Mouse (Mus musculus) CH12.LX (cell line): ENCODE measurements around the gene Gm20716. TPM values are rescaled to one million over a fixed set of nuclear protein-coding genes. Genes with fewer than 3 reads are reported as not detected.

Experiments used
- DNase-seq: peaks from one replicate; pipeline ENCODE4 v3.0.0-alpha.2; 2013; ENCODE audit errors: extremely low read depth
- H3K27ac ChIP-seq: 2 replicates; pipeline ENCODE4 v1.5.1; 2012; ENCODE audit warnings: low read depth, mild to moderate bottlenecking, control low read depth, moderate library complexity; ENCODE audit not compliant: insufficient read depth
- H3K27me3 ChIP-seq: replicated peaks from 2 replicates; pipeline ENCODE3; 2012; ENCODE audit warnings: inconsistent platforms
- H3K36me3 ChIP-seq, 2 experiments: replicated peaks in 1 of 2; 2 replicates each; pipeline versions ENCODE3 to v1.6.1; 2012; ENCODE audit warnings: inconsistent platforms in 1 of 2, low read length in 1 of 2, mild to moderate bottlenecking in 1 of 2, mixed read lengths in 1 of 2, moderate library complexity in 1 of 2; ENCODE audit not compliant: control insufficient read depth in 1 of 2, insufficient read depth in 1 of 2
- H3K4me1 ChIP-seq, 2 experiments: 2 replicates each; pipeline ENCODE4 v1.6.1; 2012; ENCODE audit warnings: inconsistent platforms in 1 of 2, moderate library complexity in 1 of 2; ENCODE audit not compliant: insufficient read depth in 2 of 2, control insufficient read depth in 1 of 2
- H3K4me2 ChIP-seq: 2 replicates; pipeline ENCODE4 v1.6.1; 2012; ENCODE audit warnings: low read depth, mild to moderate bottlenecking, control low read depth; ENCODE audit not compliant: poor library complexity, insufficient read depth, severe bottlenecking
- H3K4me3 ChIP-seq, 3 experiments: fragments of 150-350 bp in 1 of 3; sonication (generic) in 1 of 3; replicated peaks in 1 of 3; 2 replicates each; pipeline versions ENCODE3 to v1.5.1; 2011 to 2012; ENCODE audit warnings: low read depth in 2 of 3, low read length in 2 of 3, mild to moderate bottlenecking in 2 of 3, moderate library complexity in 2 of 3, control low read depth in 1 of 3, improper control_type of control experiment in 1 of 3, inconsistent platforms in 1 of 3, mixed read lengths in 1 of 3; ENCODE audit not compliant: poor library complexity in 1 of 3
- H3K79me2 ChIP-seq: replicated peaks from 2 replicates; pipeline ENCODE4 v1.6.1; 2012; ENCODE audit warnings: mild to moderate bottlenecking, moderate library complexity; ENCODE audit not compliant: control insufficient read depth, poor library complexity, insufficient read depth, severe bottlenecking; ENCODE audit errors: extremely low read depth
- H3K9ac ChIP-seq: 2 replicates; pipeline ENCODE4 v1.6.1; 2012; ENCODE audit warnings: low read depth, mild to moderate bottlenecking, control low read depth, moderate library complexity; ENCODE audit not compliant: insufficient read depth
- H3K9me3 ChIP-seq: replicated peaks from 2 replicates; pipeline ENCODE3; 2012; ENCODE audit warnings: low read length, inconsistent platforms, mixed read lengths
- BHLHE40 ChIP-seq: IDR thresholded peaks from 2 replicates; pipeline ENCODE4 v1.6.1; 2011; ENCODE audit warnings: mild to moderate bottlenecking, low read depth, low read length, improper control_type of control experiment
- CHD1 ChIP-seq: IDR thresholded peaks from 2 replicates; pipeline ENCODE4 v1.6.1; 2012; ENCODE audit warnings: low read depth, low read length, improper control_type of control experiment, inconsistent platforms
- CHD2 ChIP-seq: IDR thresholded peaks from 2 replicates; pipeline ENCODE4 v1.6.1; 2011; ENCODE audit warnings: low read length, improper control_type of control experiment
- CTCF ChIP-seq, 2 experiments: IDR thresholded peaks in 1 of 2; conservative IDR thresholded peaks in 1 of 2; 2 replicates each; pipeline ENCODE4 v1.5.1; 2011 to 2012; ENCODE audit warnings: low read depth in 2 of 2, low read length in 2 of 2, improper control_type of control experiment in 1 of 2, inconsistent platforms in 1 of 2, mild to moderate bottlenecking in 1 of 2, moderate library complexity in 1 of 2
- E2F4 ChIP-seq: IDR thresholded peaks from 2 replicates; pipeline ENCODE4 v1.6.1; 2011; ENCODE audit warnings: low read depth, low read length, improper control_type of control experiment; ENCODE audit not compliant: insufficient replicate concordance
- ELF1 ChIP-seq: IDR thresholded peaks from 2 replicates; pipeline ENCODE4 v1.6.1; 2014; ENCODE audit warnings: low read depth, mild to moderate bottlenecking, inconsistent platforms, low read length, improper control_type of control experiment
- EP300 ChIP-seq: IDR thresholded peaks from 2 replicates; pipeline ENCODE4 v1.6.1; 2011; ENCODE audit warnings: low read length, improper control_type of control experiment
- ETS1 ChIP-seq: conservative IDR thresholded peaks from 2 replicates; pipeline ENCODE4 v1.6.1; 2012; ENCODE audit warnings: low read depth, mild to moderate bottlenecking, inconsistent platforms, low read length, improper control_type of control experiment, moderate library complexity
- GABPA ChIP-seq: IDR thresholded peaks from 2 replicates; pipeline ENCODE4 v1.6.1; 2012; ENCODE audit warnings: low read depth, low read length, improper control_type of control experiment, inconsistent platforms; ENCODE audit not compliant: insufficient replicate concordance
- HCFC1 ChIP-seq: IDR thresholded peaks from 2 replicates; pipeline ENCODE4 v1.6.1; 2012; ENCODE audit warnings: low read depth, mild to moderate bottlenecking, inconsistent platforms, low read length, improper control_type of control experiment
- IRF4 ChIP-seq: IDR thresholded peaks from 2 replicates; pipeline ENCODE4 v1.6.1; 2014; ENCODE audit warnings: low read depth, mild to moderate bottlenecking, inconsistent platforms, low read length, improper control_type of control experiment
- JUN ChIP-seq: IDR thresholded peaks from 2 replicates; pipeline ENCODE4 v1.6.1; 2011; ENCODE audit warnings: low read depth, mild to moderate bottlenecking, low read length, improper control_type of control experiment, moderate library complexity; ENCODE audit not compliant: insufficient read depth
- JUND ChIP-seq: conservative IDR thresholded peaks from 2 replicates; pipeline ENCODE4 v1.6.1; 2011; ENCODE audit warnings: low read depth, low read length, improper control_type of control experiment
- KAT2A ChIP-seq: IDR thresholded peaks from 2 replicates; pipeline ENCODE4 v1.6.1; 2012; ENCODE audit warnings: low read length, improper control_type of control experiment, inconsistent platforms; ENCODE audit not compliant: insufficient replicate concordance
- MAFK ChIP-seq: IDR thresholded peaks from 2 replicates; pipeline ENCODE4 v1.6.1; 2011; ENCODE audit warnings: low read length, improper control_type of control experiment; ENCODE audit not compliant: insufficient replicate concordance
- MAX ChIP-seq: IDR thresholded peaks from 2 replicates; pipeline ENCODE4 v1.6.1; 2011; ENCODE audit warnings: low read length, improper control_type of control experiment
- MAZ ChIP-seq: IDR thresholded peaks from 2 replicates; pipeline ENCODE4 v1.6.1; 2012; ENCODE audit warnings: low read depth, mild to moderate bottlenecking, inconsistent platforms, low read length, improper control_type of control experiment, moderate library complexity
- MEF2A ChIP-seq: IDR thresholded peaks from 2 replicates; pipeline ENCODE4 v1.6.1; 2014; ENCODE audit warnings: low read depth, mild to moderate bottlenecking, inconsistent platforms, low read length, improper control_type of control experiment, borderline replicate concordance
- MXI1 ChIP-seq: IDR thresholded peaks from 2 replicates; pipeline ENCODE4 v1.6.1; 2011; ENCODE audit warnings: mild to moderate bottlenecking, low read depth, low read length, improper control_type of control experiment
- MYC ChIP-seq: IDR thresholded peaks from 2 replicates; pipeline ENCODE4 v1.6.1; 2011; ENCODE audit warnings: low read depth, mild to moderate bottlenecking, improper control_type of control experiment, low read length
- NELFE ChIP-seq: IDR thresholded peaks from 2 replicates; pipeline ENCODE4 v1.6.1; 2011; ENCODE audit warnings: low read depth, low read length, improper control_type of control experiment
- NRF1 ChIP-seq: IDR thresholded peaks from 2 replicates; pipeline ENCODE4 v1.6.1; 2014; ENCODE audit warnings: low read depth, mild to moderate bottlenecking, inconsistent platforms, low read length, improper control_type of control experiment, moderate library complexity
- PAX5 ChIP-seq: IDR thresholded peaks from 2 replicates; pipeline ENCODE4 v1.6.1; 2012; ENCODE audit warnings: low read length, inconsistent platforms, mixed read lengths
- POLR2A ChIP-seq: IDR thresholded peaks from 2 replicates; pipeline ENCODE4 v1.6.1; 2011; ENCODE audit warnings: low read depth, mild to moderate bottlenecking, improper control_type of control experiment, low read length
- POLR2AphosphoS2 ChIP-seq: IDR thresholded peaks from 2 replicates; pipeline ENCODE4 v1.6.1; 2011; ENCODE audit warnings: low read depth, low read length, improper control_type of control experiment
- RAD21 ChIP-seq: IDR thresholded peaks from 2 replicates; pipeline ENCODE4 v1.6.1; 2011; ENCODE audit warnings: low read depth, mild to moderate bottlenecking, low read length, improper control_type of control experiment, moderate library complexity
- RCOR1 ChIP-seq: conservative IDR thresholded peaks from 2 replicates; pipeline ENCODE4 v1.6.1; 2012; ENCODE audit warnings: low read depth, mild to moderate bottlenecking, inconsistent platforms, low read length, improper control_type of control experiment
- SIN3A ChIP-seq: IDR thresholded peaks from 2 replicates; pipeline ENCODE4 v1.6.1; 2012; ENCODE audit warnings: low read length, improper control_type of control experiment, inconsistent platforms
- SMC3 ChIP-seq: IDR thresholded peaks from 2 replicates; pipeline ENCODE4 v1.6.1; 2011; ENCODE audit warnings: low read depth, low read length, improper control_type of control experiment
- TBP ChIP-seq: conservative IDR thresholded peaks from 2 replicates; pipeline ENCODE4 v1.6.1; 2011; ENCODE audit warnings: low read depth, low read length, improper control_type of control experiment
- TCF12 ChIP-seq: IDR thresholded peaks from 2 replicates; pipeline ENCODE4 v1.6.1; 2014; ENCODE audit warnings: low read depth, mild to moderate bottlenecking, inconsistent platforms, low read length, improper control_type of control experiment
- UBTF ChIP-seq: IDR thresholded peaks from 2 replicates; pipeline ENCODE4 v1.6.1; 2012; ENCODE audit warnings: low read depth, mild to moderate bottlenecking, inconsistent platforms, low read length, improper control_type of control experiment, moderate library complexity
- USF1 ChIP-seq: IDR thresholded peaks from 2 replicates; pipeline ENCODE4 v1.6.1; 2014; ENCODE audit warnings: low read depth, mild to moderate bottlenecking, inconsistent platforms, low read length, improper control_type of control experiment
- USF2 ChIP-seq: conservative IDR thresholded peaks from 2 replicates; pipeline ENCODE4 v1.6.1; 2011; ENCODE audit warnings: low read depth, low read length, improper control_type of control experiment
- ZC3H11A ChIP-seq: IDR thresholded peaks from 2 replicates; pipeline ENCODE4 v1.6.1; 2012; ENCODE audit warnings: low read depth, mild to moderate bottlenecking, inconsistent platforms, low read length, improper control_type of control experiment
- ZKSCAN1 ChIP-seq: IDR thresholded peaks from 2 replicates; pipeline ENCODE4 v1.6.1; 2012; ENCODE audit warnings: low read depth, inconsistent platforms, low read length, improper control_type of control experiment, borderline replicate concordance
- ZMIZ1 ChIP-seq: IDR thresholded peaks from 2 replicates; pipeline ENCODE4 v1.6.1; 2012; ENCODE audit warnings: low read depth, mild to moderate bottlenecking, inconsistent platforms, low read length, improper control_type of control experiment
- ZNF384 ChIP-seq: IDR thresholded peaks from 2 replicates; pipeline ENCODE4 v1.6.1; 2012; ENCODE audit warnings: low read depth, low read length, improper control_type of control experiment, inconsistent platforms
- dilution Hi-C: fragments of 300-500 bp; cut with MboI; formaldehyde crosslinking; loops from 2 replicates; pipeline ENCODE4 v1.14.3; 2020; ENCODE audit warnings: low sequenced_read_pairs; ENCODE audit not compliant: extremely low pct_unique_long_range_greater_than_20kb, extremely low pct_ligation_motif_present
- in situ Hi-C: fragments of 300-500 bp; cut with MboI; formaldehyde crosslinking; loops from 3 replicates; pipeline ENCODE4 v1.14.3; 2019; ENCODE audit warnings: low sequenced_read_pairs, low pct_ligation_motif_present, low pct_unique_long_range_greater_than_20kb, mixed read lengths
- polyA plus RNA-seq: library from polyadenylated mRNA; unstranded; fragments of >175 nt; gene quantifications from 2 replicates; pipeline ENCODE4 v1.2.1, GENCODE M21; 2012; ENCODE audit warnings: low read depth; ENCODE audit not compliant: insufficient read length
- total RNA-seq, 2 experiments: library from RNA; depleted of rRNA; stranded (reverse); fragments of 300-350 nt in 1 of 2; fragments of >200 nt in 1 of 2; gene quantifications; 2 replicates each; pipeline ENCODE4 v1.2.3; 2012 to 2014

Gm20716 gene
- total and polyA plus RNA-seq, 3 experiments, result 27.8 to 34.8 (median 28.6) TPM

DNA sequence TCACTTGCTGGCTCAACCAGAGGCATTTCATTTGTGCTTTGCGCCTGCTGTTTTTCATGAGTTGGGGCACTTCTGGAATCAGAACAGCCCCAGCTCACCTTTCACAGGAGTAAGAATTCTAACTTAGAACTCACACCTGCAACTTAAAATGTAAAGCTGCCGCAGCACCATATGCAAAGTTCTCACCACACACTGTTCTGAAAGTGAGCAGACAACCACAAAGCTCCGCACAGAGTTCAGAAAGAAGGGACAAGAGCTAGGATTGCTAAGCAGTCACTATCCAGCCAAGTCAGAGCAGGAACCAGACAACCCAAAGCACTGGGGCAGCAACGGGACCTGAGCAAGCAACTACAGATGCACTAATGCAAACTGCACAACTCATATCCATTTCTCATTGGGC, 30.7 kb downstream of the Gm20716 start:
- H3K27ac ChIP-seq, result peak overlapping the region; percentile 37
- peaks cover 94% of the 10 kb centered on the region for H3K79me2 ChIP-seq
- H3K9ac ChIP-seq, result no peak overlapping the region
- peaks cover 39 to 86% of the 10 kb centered on the region in 2 experiments for H3K36me3 ChIP-seq
- peak overlapping the region; percentile 87 for H3K4me2 ChIP-seq
- no peak overlapping the region for H3K4me3 ChIP-seq
- H3K4me1 ChIP-seq, result peaks cover 20 to 77% of the 10 kb centered on the region in 2 experiments
- peaks cover 4% of the 10 kb centered on the region for H3K9me3 ChIP-seq
- in situ Hi-C loops (no loop called here), dilution Hi-C loops (no loop called here)
- H3K27me3 ChIP-seq, result no peaks in the 10 kb centered on the region
- TF ChIP-seq JUN, result no peak
- TF ChIP-seq ETS1, result 0 out of 2 replicates have a peak, but pooled peaks have one; percentile 14
- TF ChIP-seq RCOR1, result no peak
- peak; percentile 54 for TF ChIP-seq BHLHE40
- TF ChIP-seq JUND, result peak; percentile 47; the same call in 1 of the 2 replicates
- TF ChIP-seq RAD21, result no peak
- no peak for TF ChIP-seq MAZ
- TF ChIP-seq GABPA, result no peak
- TF ChIP-seq MAX, result no peak
- TF ChIP-seq POLR2A, result no peak
- TF ChIP-seq E2F4, result no peak
- TF ChIP-seq CHD2, result no peak
- 0 out of 2 replicates have a peak, but pooled peaks have one; percentile 21 for TF ChIP-seq IRF4
- no peak for TF ChIP-seq MXI1
- TF ChIP-seq ZKSCAN1, result no peak
- no peak for TF ChIP-seq CTCF (conservative IDR thresholded peaks at IDR 0.05 in 1 of 2, IDR thresholded peaks at IDR 0.05 in 1 of 2; ENCODE audit: low read depth in 2 of 2, low read length in 2 of 2)
- TF ChIP-seq KAT2A, result no peak
- no peak for TF ChIP-seq NRF1
- peak; percentile 63 for TF ChIP-seq TCF12
- no peak for TF ChIP-seq SIN3A
- no peak for TF ChIP-seq ZC3H11A
- TF ChIP-seq PAX5, result no peak
- TF ChIP-seq NELFE, result no peak
- no peak for TF ChIP-seq SMC3
- TF ChIP-seq POLR2AphosphoS2, result no peak
- 0 out of 2 replicates have a peak, but pooled peaks have one; percentile 27 for TF ChIP-seq MAFK
- no peak for TF ChIP-seq USF2
- TF ChIP-seq MEF2A, result no peak
- TF ChIP-seq EP300, result peak; percentile 59; the same call in 1 of the 2 replicates
- no peak for TF ChIP-seq ELF1
- 0 out of 2 replicates have a peak, but pooled peaks have one; percentile 23 for TF ChIP-seq MYC
- no peak for TF ChIP-seq TBP
- TF ChIP-seq UBTF, result no peak
- TF ChIP-seq ZMIZ1, result no peak
- no peak for TF ChIP-seq HCFC1
- no peak for TF ChIP-seq ZNF384
- TF ChIP-seq CHD1, result no peak
- no peak for TF ChIP-seq USF1
- DNase-seq, result peak; percentile 47
